Mouse (Mus musculus) embryonic facial prominence, embryonic 13.5 days (tissue): ENCODE measurements around the gene Apmap. TPM values are rescaled to one million over a fixed set of nuclear protein-coding genes. Genes with fewer than 3 reads are reported as not detected.

Experiments
- ATAC-seq: fragments of 200-750 bp; cut with Nextera tagmentation; 2 replicates; pipeline ENCODE4 v1.8.0; 2017; ENCODE audit warnings: low read depth; ENCODE audit not compliant: insufficient number of reproducible peaks, insufficient read depth, low FRiP score, low TSS enrichment
- H3K27ac ChIP-seq: fragments of 300-500 bp; sonication (generic); 2 replicates; pipeline ENCODE4 v1.5.1; 2015; ENCODE audit warnings: moderate library complexity, mild to moderate bottlenecking, inconsistent platforms
- H3K27me3 ChIP-seq: fragments of 300-500 bp; sonication (generic); 2 replicates; pipeline ENCODE4 v1.6.1; 2015; ENCODE audit warnings: mild to moderate bottlenecking, inconsistent platforms
- H3K36me3 ChIP-seq: fragments of 300-500 bp; sonication (generic); 2 replicates; pipeline ENCODE4 v1.6.1; 2015; ENCODE audit warnings: mild to moderate bottlenecking, inconsistent platforms
- H3K4me1 ChIP-seq: fragments of 300-500 bp; sonication (generic); 2 replicates; pipeline ENCODE4 v1.6.1; 2015; ENCODE audit warnings: inconsistent platforms
- H3K4me2 ChIP-seq: fragments of 300-500 bp; sonication (generic); 2 replicates; pipeline ENCODE4 v1.6.1; 2015; ENCODE audit warnings: moderate library complexity, mild to moderate bottlenecking, inconsistent platforms
- H3K4me3 ChIP-seq: fragments of 300-500 bp; sonication (generic); 2 replicates; pipeline ENCODE4 v1.5.1; 2015; ENCODE audit warnings: mild to moderate bottlenecking, inconsistent platforms
- H3K9ac ChIP-seq: fragments of 300-500 bp; sonication (generic); 2 replicates; pipeline ENCODE4 v1.6.1; 2015; ENCODE audit warnings: mild to moderate bottlenecking, inconsistent platforms
- H3K9me3 ChIP-seq: fragments of 300-500 bp; sonication (generic); 2 replicates; pipeline ENCODE4 v1.6.1; 2016; ENCODE audit warnings: inconsistent platforms
- WGBS: fragments of 180-500 bp; shearing (Covaris S2); methylation state at CpG from one replicate; pipeline ENCODE4 v1.1.7; 2015; ENCODE audit warnings: mixed read lengths; 5-methylcytosine and 5-hydroxymethylcytosine counted together
- polyA plus RNA-seq: library from polyadenylated mRNA; unstranded; fragments of >200 nt; fragmentation: Nextera tagmentation; extraction: Ambion mirVana; gene quantifications from 2 replicates; pipeline ENCODE4 v1.2.1, GENCODE M21; 2015

Gene Apmap
- polyA plus RNA-seq, 1 experiment from 2014 or later, result 27.9 TPM

- peak overlapping the region; percentile 91 for H3K9ac ChIP-seq
- no peak overlapping the region for H3K27ac ChIP-seq
- 1% methylated on average over 10 of the region's 10 CpGs for WGBS
- H3K4me1 ChIP-seq, result peaks cover 9% of the 10 kb centered on the region
- H3K27me3 ChIP-seq, result no peaks in the 10 kb centered on the region; the same call in 1 of the 2 replicates
- ATAC-seq, result 0 out of 2 replicates have a peak, but pooled peaks have one; percentile 45
- H3K9me3 ChIP-seq, result no peaks in the 10 kb centered on the region
- peak overlapping the region; percentile 81 for H3K4me2 ChIP-seq
- no peaks in the 10 kb centered on the region for H3K36me3 ChIP-seq
- H3K4me3 ChIP-seq, result peak overlapping the region; percentile 97
Observed at GRCm38 (mm10) chr2:150608872-150609560, 649 bp upstream of the Apmap start.

GRCm38 (mm10) chr2:150607086-150607485 lies 1.3 kb downstream of the Apmap start:
- Histone ChIP-seq H3K9me3 (no peaks in the 10 kb centered on the region), H3K4me3 (peak overlapping the region; percentile 97; the same call in 1 of the 2 replicates), H3K27ac (no peak overlapping the region), H3K4me2 (peak overlapping the region; percentile 81), H3K36me3 (no peaks in the 10 kb centered on the region), H3K4me1 (peaks cover 9% of the 10 kb centered on the region), H3K27me3 (no peaks in the 10 kb centered on the region; the same call in 1 of the 2 replicates), H3K9ac (no peak overlapping the region; the same call in 1 of the 2 replicates)
- 71% methylated on average over 1 of the region's 1 CpGs for WGBS
- ATAC-seq, result no peak

- Histone ChIP-seq H3K4me3 (no peak overlapping the region), H3K27ac (no peak overlapping the region), H3K4me1 (peaks cover 9% of the 10 kb centered on the region), H3K9me3 (no peaks in the 10 kb centered on the region), H3K9ac (no peak overlapping the region), H3K36me3 (no peaks in the 10 kb centered on the region), H3K4me2 (no peak overlapping the region), H3K27me3 (no peaks in the 10 kb centered on the region)
- WGBS, result 82% methylated on average over 2 of the region's 2 CpGs
- ATAC-seq, result no peak
Observed at GRCm38 (mm10) chr2:150604802-150605201, 3.6 kb downstream of the Apmap start.

GRCm38 (mm10) chr2:150602166-150602565 lies 6.2 kb downstream of the Apmap start:
- 89% methylated on average over 2 of the region's 2 CpGs for WGBS
- no peak overlapping the region for H3K4me3 ChIP-seq
- no peaks in the 10 kb centered on the region for H3K27me3 ChIP-seq
- H3K36me3 ChIP-seq, result peaks cover 3% of the 10 kb centered on the region; the same call in 1 of the 2 replicates
- no peak for ATAC-seq
- no peak overlapping the region for H3K27ac ChIP-seq
- no peak overlapping the region for H3K9ac ChIP-seq
- H3K9me3 ChIP-seq, result no peaks in the 10 kb centered on the region
- H3K4me1 ChIP-seq, result peaks cover 2% of the 10 kb centered on the region
- no peak overlapping the region for H3K4me2 ChIP-seq

- no peaks in the 10 kb centered on the region for H3K27me3 ChIP-seq
- H3K27ac ChIP-seq, result no peak overlapping the region
- H3K36me3 ChIP-seq, result peaks cover 3% of the 10 kb centered on the region; the same call in 1 of the 2 replicates
- ATAC-seq, result no peak
- no peak overlapping the region for H3K9ac ChIP-seq
- no peak overlapping the region for H3K4me3 ChIP-seq
- H3K4me2 ChIP-seq, result no peak overlapping the region
- 97% methylated on average over 2 of the region's 2 CpGs for WGBS
- no peaks in the 10 kb centered on the region for H3K9me3 ChIP-seq
- no peaks in the 10 kb centered on the region for H3K4me1 ChIP-seq
Observed at GRCm38 (mm10) chr2:150600263-150600662, 8.1 kb downstream of the Apmap start.

GRCm38 (mm10) chr2:150595411-150596190 lies 12.8 kb downstream of the Apmap start:
- no peak overlapping the region for H3K4me2 ChIP-seq
- no peaks in the 10 kb centered on the region for H3K4me1 ChIP-seq
- H3K9ac ChIP-seq, result no peak overlapping the region
- no peak overlapping the region for H3K4me3 ChIP-seq
- no peak for ATAC-seq
- no peaks in the 10 kb centered on the region for H3K9me3 ChIP-seq
- no peaks in the 10 kb centered on the region for H3K27me3 ChIP-seq
- H3K27ac ChIP-seq, result no peak overlapping the region
- H3K36me3 ChIP-seq, result peaks cover 18% of the 10 kb centered on the region
- WGBS, result 88% methylated on average over 3 of the region's 3 CpGs

- no peak overlapping the region for H3K9ac ChIP-seq
- H3K4me3 ChIP-seq, result no peak overlapping the region
- H3K36me3 ChIP-seq, result peaks cover 59% of the 10 kb centered on the region
- 76% methylated on average over 11 of the region's 11 CpGs for WGBS
- no peaks in the 10 kb centered on the region for H3K27me3 ChIP-seq
- no peak overlapping the region for H3K27ac ChIP-seq
- no peak for ATAC-seq
- H3K4me1 ChIP-seq, result no peaks in the 10 kb centered on the region
- no peaks in the 10 kb centered on the region for H3K9me3 ChIP-seq
- H3K4me2 ChIP-seq, result no peak overlapping the region
Observed at GRCm38 (mm10) chr2:150589076-150589475, 19.3 kb downstream of the Apmap start.

- no peaks in the 10 kb centered on the region for H3K27me3 ChIP-seq
- H3K9me3 ChIP-seq, result no peaks in the 10 kb centered on the region
- H3K27ac ChIP-seq, result no peak overlapping the region
- no peak overlapping the region for H3K4me2 ChIP-seq
- H3K4me3 ChIP-seq, result no peak overlapping the region
- no peak for ATAC-seq
- peaks cover 15% of the 10 kb centered on the region for H3K36me3 ChIP-seq
- WGBS, result 71% methylated on average over 1 of the region's 1 CpGs
- H3K4me1 ChIP-seq, result no peaks in the 10 kb centered on the region
- H3K9ac ChIP-seq, result no peak overlapping the region
Observed at GRCm38 (mm10) chr2:150579628-150580027, 28.7 kb downstream of the Apmap start.

- no peak overlapping the region for H3K9ac ChIP-seq
- H3K27ac ChIP-seq, result no peak overlapping the region
- 80% methylated on average over 5 of the region's 5 CpGs for WGBS
- no peak overlapping the region for H3K4me2 ChIP-seq
- H3K27me3 ChIP-seq, result no peaks in the 10 kb centered on the region
- H3K9me3 ChIP-seq, result no peaks in the 10 kb centered on the region
- no peak overlapping the region for H3K4me3 ChIP-seq
- H3K36me3 ChIP-seq, result peaks cover 5% of the 10 kb centered on the region
- no peak for ATAC-seq
- H3K4me1 ChIP-seq, result no peaks in the 10 kb centered on the region
Observed at GRCm38 (mm10) chr2:150578603-150579002, 29.8 kb downstream of the Apmap start.

GRCm38 (mm10) chr2:150576256-150576655 lies 32.1 kb downstream of the Apmap start:
- no peak overlapping the region for H3K4me3 ChIP-seq
- no peaks in the 10 kb centered on the region for H3K9me3 ChIP-seq
- ATAC-seq, result no peak
- no peak overlapping the region for H3K4me2 ChIP-seq
- 90% methylated on average over 1 of the region's 1 CpGs for WGBS
- H3K4me1 ChIP-seq, result no peaks in the 10 kb centered on the region
- no peak overlapping the region for H3K9ac ChIP-seq
- H3K27me3 ChIP-seq, result no peaks in the 10 kb centered on the region
- H3K36me3 ChIP-seq, result peaks cover 3% of the 10 kb centered on the region; the same call in 1 of the 2 replicates
- H3K27ac ChIP-seq, result no peak overlapping the region

GRCm38 (mm10) chr2:150572463-150572862 lies 35.9 kb downstream of the Apmap start:
- Histone ChIP-seq H3K4me2 (no peak overlapping the region), H3K27ac (no peak overlapping the region), H3K36me3 (peaks cover 3% of the 10 kb centered on the region; the same call in 1 of the 2 replicates), H3K4me3 (no peak overlapping the region), H3K9ac (no peak overlapping the region), H3K4me1 (no peaks in the 10 kb centered on the region), H3K27me3 (no peaks in the 10 kb centered on the region), H3K9me3 (no peaks in the 10 kb centered on the region)
- no peak for ATAC-seq
- WGBS, result 86% methylated on average over 3 of the region's 3 CpGs

GRCm38 (mm10) chr2:150570761-150571160 lies 37.6 kb downstream of the Apmap start:
- WGBS, result 94% methylated on average over 2 of the region's 2 CpGs
- H3K4me3 ChIP-seq, result no peak overlapping the region
- no peaks in the 10 kb centered on the region for H3K27me3 ChIP-seq
- H3K27ac ChIP-seq, result no peak overlapping the region
- no peaks in the 10 kb centered on the region for H3K9me3 ChIP-seq
- no peaks in the 10 kb centered on the region for H3K4me1 ChIP-seq
- no peak overlapping the region for H3K9ac ChIP-seq
- ATAC-seq, result no peak
- no peaks in the 10 kb centered on the region for H3K36me3 ChIP-seq
- H3K4me2 ChIP-seq, result no peak overlapping the region
